Mouse (Mus musculus): ENCODE results near the gene Zfp207. TPM values are rescaled to one million over a fixed set of nuclear protein-coding genes. Genes with fewer than 3 reads are reported as not detected.
A peak's percentile ranks its signal among the peaks of the same experiment; 100 is the strongest.
"Not testable (repeated sequence)": the region's sequence is repeated elsewhere in the genome, so short reads cannot be mapped to it uniquely, and the experiment has no call there.

The Zfp207 gene
- polyA plus RNA-seq (2012; ENCODE audit: insufficient read depth, insufficient read length, missing spikeins): 52.9 and 109 TPM in 2 replicates

GRCm38 (mm10) chr11:80383019-80383625 is at the start of gene Zfp207:
Gene Zfp207 (plus strand): TSS chr11:80383279.
- H3K4me1 ChIP-seq (ENCODE audit: control insufficient read depth, insufficient read depth, insufficient read length, low read length): peaks cover 4% of the 10 kb centered on the region; the same call in 1 of the 2 replicates
- peak within 1 kb of the TSS; percentile 94 for H3K27ac ChIP-seq (replicated peaks; ENCODE audit: low read depth, low read length)
- H3K4me3 ChIP-seq (ENCODE audit: insufficient read depth, low read depth, low read length): peak within 1 kb of the TSS; percentile 96

DNA sequence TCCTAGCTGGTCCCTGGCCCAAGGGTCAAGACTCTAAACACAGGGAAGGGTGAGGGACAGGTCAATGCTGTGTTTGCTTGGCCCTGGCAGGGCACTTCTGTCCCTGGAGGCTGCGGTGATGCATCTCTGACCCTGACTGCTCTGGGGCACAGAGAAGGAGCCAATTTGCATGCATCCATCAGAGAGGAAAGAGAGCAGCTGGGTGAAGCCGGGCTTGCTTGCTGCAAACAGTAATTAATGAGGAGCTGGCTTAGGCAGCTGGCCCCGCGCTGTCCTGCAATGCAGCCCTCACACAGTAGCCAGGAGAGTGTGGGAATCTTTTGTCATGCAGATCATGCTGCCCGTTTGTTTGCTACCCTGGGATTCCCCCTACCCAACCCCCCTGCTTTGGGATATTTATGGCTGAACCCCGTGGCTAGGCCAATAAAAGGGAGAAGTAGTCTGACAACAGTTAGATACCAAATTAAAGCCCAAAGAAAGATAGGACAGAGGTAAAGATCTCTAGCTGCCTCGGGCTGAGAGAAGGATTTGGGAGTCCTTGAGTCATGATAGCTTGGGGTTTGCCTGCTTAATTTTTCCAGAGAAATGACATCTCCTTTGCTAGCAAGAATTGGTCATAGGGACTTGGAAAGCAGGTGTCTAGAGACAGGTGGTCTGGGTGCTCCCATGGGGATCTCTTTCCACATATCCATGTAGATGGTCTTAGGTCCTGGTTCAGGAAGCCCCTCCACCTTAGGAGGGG is 47.3 kb upstream of the Zfp207 start:
- Histone ChIP-seq H3K4me3 (ENCODE audit: insufficient read depth, low read depth, low read length) (no peak overlapping the region), H3K4me1 (ENCODE audit: control insufficient read depth, insufficient read depth, insufficient read length, low read length) (no peaks in the 10 kb centered on the region), H3K27ac (replicated peaks; ENCODE audit: low read depth, low read length) (no peak overlapping the region)

DNA sequence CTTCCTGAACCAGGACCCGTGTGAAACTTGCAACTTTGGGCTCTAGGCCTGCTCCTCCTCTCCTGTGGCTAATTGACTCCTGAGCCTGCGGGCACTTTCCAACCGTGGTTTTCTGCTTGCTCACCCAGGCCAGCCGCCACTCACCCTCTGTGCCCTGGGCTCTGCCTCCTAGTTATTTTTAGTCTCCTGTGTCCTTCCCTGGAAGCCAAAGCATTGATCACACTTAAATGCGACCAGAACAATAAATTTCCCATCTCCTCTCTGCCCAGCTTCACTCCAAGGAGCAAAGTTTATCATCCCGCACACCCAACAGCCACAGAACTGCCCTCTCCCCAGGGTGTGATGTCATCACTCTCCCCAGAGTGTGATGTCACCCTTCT is 46.7 kb upstream of the Zfp207 start:
- Histone ChIP-seq H3K27ac (replicated peaks; ENCODE audit: low read depth, low read length) (no peak overlapping the region), H3K4me1 (ENCODE audit: control insufficient read depth, insufficient read depth, insufficient read length, low read length) (no peaks in the 10 kb centered on the region), H3K4me3 (ENCODE audit: insufficient read depth, low read depth, low read length) (no peak overlapping the region)

DNA sequence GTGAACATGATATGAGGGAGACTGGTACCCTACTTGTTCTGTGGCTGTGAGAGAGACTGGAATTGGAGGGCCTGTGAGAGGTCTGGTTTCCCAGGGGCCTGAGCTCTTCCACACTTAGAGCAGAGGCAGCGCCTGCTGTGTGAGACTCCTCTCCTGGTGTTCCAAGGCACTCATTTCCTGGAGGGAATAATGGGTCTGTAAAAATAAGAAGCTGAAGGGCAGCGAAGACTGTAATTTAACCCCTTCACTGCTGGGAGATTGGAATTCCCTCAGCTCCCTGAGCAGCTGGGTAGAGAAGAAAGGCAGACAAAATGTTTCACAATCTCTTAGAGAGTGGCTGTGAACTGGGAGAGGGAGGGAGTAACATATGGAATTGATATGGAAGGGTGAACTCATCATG is 40.6 kb upstream of the Zfp207 start:
- no peak overlapping the region for H3K4me3 ChIP-seq (ENCODE audit: insufficient read depth, low read depth, low read length)

GRCm38 (mm10) chr11:80351832-80352430 is 31.1 kb upstream of the Zfp207 start:
- H3K27ac ChIP-seq (replicated peaks; ENCODE audit: low read depth, low read length): no peak overlapping the region
- H3K4me1 ChIP-seq (ENCODE audit: control insufficient read depth, insufficient read depth, insufficient read length, low read length): no peaks in the 10 kb centered on the region
- no peak overlapping the region for H3K4me3 ChIP-seq (ENCODE audit: insufficient read depth, low read depth, low read length)

More for the DNA sequence above, 40.6 kb upstream of the Zfp207 start:
- H3K4me1 ChIP-seq (ENCODE audit: control insufficient read depth, insufficient read depth, insufficient read length, low read length): no peaks in the 10 kb centered on the region
- no peak overlapping the region for H3K27ac ChIP-seq (replicated peaks; ENCODE audit: low read depth, low read length)

DNA sequence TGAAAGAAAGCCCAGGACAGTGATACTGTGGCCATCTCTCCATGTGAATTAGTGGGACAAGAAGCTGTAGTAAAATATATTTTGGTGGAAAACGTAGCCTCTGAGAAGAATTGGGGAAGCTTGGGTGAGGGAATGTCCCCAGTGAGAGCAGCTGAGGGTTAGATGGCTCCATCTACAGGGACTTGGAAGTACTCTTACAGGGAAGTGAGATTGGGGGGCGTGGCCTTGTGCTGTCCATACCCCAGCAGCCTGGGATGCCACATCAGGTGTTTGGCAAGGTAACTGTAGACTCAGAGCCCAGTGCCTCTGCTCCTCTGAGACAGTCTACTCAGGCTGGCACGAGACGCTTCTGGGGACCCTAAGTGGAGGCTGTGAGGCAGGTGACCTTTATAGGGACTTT is 28.2 kb upstream of the Zfp207 start:
- no peak overlapping the region for H3K4me3 ChIP-seq (ENCODE audit: insufficient read depth, low read depth, low read length)
- H3K4me1 ChIP-seq (ENCODE audit: control insufficient read depth, insufficient read depth, insufficient read length, low read length): no peaks in the 10 kb centered on the region
- no peak overlapping the region for H3K27ac ChIP-seq (replicated peaks; ENCODE audit: low read depth, low read length)

GRCm38 (mm10) chr11:80368949-80369348 is 14.1 kb upstream of the Zfp207 start:
- Histone ChIP-seq H3K27ac (replicated peaks; ENCODE audit: low read depth, low read length) (no peak overlapping the region), H3K4me3 (ENCODE audit: insufficient read depth, low read depth, low read length) (no peak overlapping the region), H3K4me1 (ENCODE audit: control insufficient read depth, insufficient read depth, insufficient read length, low read length) (no peaks in the 10 kb centered on the region)

DNA sequence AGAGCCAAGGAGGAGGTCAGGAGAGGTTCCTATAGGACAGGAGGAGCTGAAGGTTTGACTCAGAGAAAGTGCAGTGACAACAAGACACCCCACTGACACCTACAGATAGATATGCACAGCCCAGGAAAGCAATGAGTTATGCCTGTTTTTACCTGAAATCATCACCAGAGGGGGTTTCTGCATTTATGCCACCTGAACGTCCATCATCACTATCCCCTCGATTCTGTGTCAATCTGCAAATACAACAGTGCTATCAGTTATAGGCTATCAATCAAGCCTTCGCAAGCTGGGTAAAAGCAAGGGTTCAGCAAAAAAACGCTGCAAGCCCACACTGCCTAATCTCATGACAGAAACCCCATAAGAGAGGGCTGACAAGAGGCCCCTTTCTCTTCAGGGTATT is 6.4 kb upstream of the Zfp207 start:
- Histone ChIP-seq H3K4me3 (ENCODE audit: insufficient read depth, low read depth, low read length) (no peak overlapping the region), H3K4me1 (ENCODE audit: control insufficient read depth, insufficient read depth, insufficient read length, low read length) (no peaks in the 10 kb centered on the region), H3K27ac (replicated peaks; ENCODE audit: low read depth, low read length) (no peak overlapping the region)

- Histone ChIP-seq H3K27ac (replicated peaks; ENCODE audit: low read depth, low read length) (0 out of 2 replicates have a peak within 1 kb of the TSS, but pooled peaks have one; percentile 15), H3K4me1 (ENCODE audit: control insufficient read depth, insufficient read depth, insufficient read length, low read length) (no peaks in the 10 kb centered on the region), H3K4me3 (ENCODE audit: insufficient read depth, low read depth, low read length) (peak within 1 kb of the TSS; percentile 100)
Measured at GRCm38 (mm10) chr11:80377712-80378451, 5.2 kb upstream of the Zfp207 start, which contains the start of gene 5730455P16Rik. Gene 5730455P16Rik (minus strand): TSS chr11:80378034.

GRCm38 (mm10) chr11:80378452-80379068 is 4.5 kb upstream of the Zfp207 start:
- not testable (repeated sequence) for H3K4me3 ChIP-seq (ENCODE audit: insufficient read depth, low read depth, low read length); H3K27ac ChIP-seq (replicated peaks; ENCODE audit: low read depth, low read length); H3K4me1 ChIP-seq (ENCODE audit: control insufficient read depth, insufficient read depth, insufficient read length, low read length)

DNA sequence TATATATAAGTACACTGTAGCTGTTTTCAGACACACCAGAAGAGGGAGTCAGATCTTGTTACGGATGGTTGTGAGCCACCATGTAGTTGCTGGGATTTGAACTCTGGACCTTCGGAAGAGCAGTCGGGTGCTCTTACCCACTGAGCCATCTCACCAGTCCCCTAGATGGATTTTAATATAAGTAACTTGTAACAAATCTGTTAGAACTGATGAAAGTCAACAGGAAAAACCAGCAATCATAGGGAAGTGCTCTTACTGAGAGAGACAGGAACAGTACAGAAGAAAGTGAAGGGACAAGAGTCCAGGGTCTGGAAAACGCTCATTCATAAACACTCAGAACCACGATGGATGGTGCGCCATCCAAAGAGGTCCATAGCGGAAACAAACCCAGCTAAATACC is 3.9 kb upstream of the Zfp207 start:
- not testable (repeated sequence) for H3K27ac ChIP-seq (replicated peaks; ENCODE audit: low read depth, low read length); H3K4me3 ChIP-seq (ENCODE audit: insufficient read depth, low read depth, low read length); H3K4me1 ChIP-seq (ENCODE audit: control insufficient read depth, insufficient read depth, insufficient read length, low read length)

- H3K4me3 ChIP-seq (ENCODE audit: insufficient read depth, low read depth, low read length): peak overlapping the region; percentile 96
- H3K4me1 ChIP-seq (ENCODE audit: control insufficient read depth, insufficient read depth, insufficient read length, low read length): peaks cover 4% of the 10 kb centered on the region; the same call in 1 of the 2 replicates
- peak overlapping the region; percentile 94 for H3K27ac ChIP-seq (replicated peaks; ENCODE audit: low read depth, low read length)
Measured at GRCm38 (mm10) chr11:80382626-80383018, 457 bp upstream of the Zfp207 start.

GRCm38 (mm10) chr11:80383626-80384046 is 557 bp downstream of the Zfp207 start:
- Histone ChIP-seq H3K4me3 (ENCODE audit: insufficient read depth, low read depth, low read length) (peak overlapping the region; percentile 96), H3K27ac (replicated peaks; ENCODE audit: low read depth, low read length) (peak overlapping the region; percentile 94), H3K4me1 (ENCODE audit: control insufficient read depth, insufficient read depth, insufficient read length, low read length) (peaks cover 4% of the 10 kb centered on the region; the same call in 1 of the 2 replicates)

DNA sequence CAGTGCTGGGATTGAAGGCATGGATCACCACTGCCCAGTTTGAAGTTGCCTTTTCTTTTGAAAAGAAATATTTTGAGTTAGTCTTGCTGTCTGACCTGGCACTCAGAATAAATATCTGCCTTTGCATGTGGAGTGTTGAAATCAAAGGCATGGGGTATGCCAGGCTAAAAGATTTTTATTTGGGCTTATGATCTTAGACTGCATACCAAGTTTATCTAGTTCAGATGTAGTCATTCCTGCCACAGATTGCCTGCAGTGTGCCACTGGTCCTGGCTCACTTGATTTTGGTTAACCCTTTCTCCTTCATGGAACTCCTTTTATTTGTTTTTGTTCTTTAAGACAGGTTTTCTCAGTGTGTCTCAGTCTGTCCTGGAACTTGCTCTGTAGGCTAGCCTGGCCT is 1.4 kb downstream of the Zfp207 start:
- Histone ChIP-seq H3K27ac (replicated peaks; ENCODE audit: low read depth, low read length) (no peak overlapping the region; the same call in 1 of the 2 replicates), H3K4me3 (ENCODE audit: insufficient read depth, low read depth, low read length) (peak overlapping the region; percentile 64), H3K4me1 (ENCODE audit: control insufficient read depth, insufficient read depth, insufficient read length, low read length) (peaks cover 4% of the 10 kb centered on the region; the same call in 1 of the 2 replicates)
